Mouse (Mus musculus) leukemia stem cell, adult 10-12 weeks (primary cell): ENCODE data around the gene Faiml. TPM values are rescaled to one million over a fixed set of nuclear protein-coding genes. Genes with fewer than 3 reads are reported as not detected.

Experiments used
- polyA plus RNA-seq: library from polyadenylated mRNA; stranded (reverse); fragments of >175 nt; gene quantifications from 2 replicates; pipeline ENCODE4 v1.2.3, GENCODE M21; 2012; ENCODE audit warnings: low replicate concordance

The Faiml gene
- polyA plus RNA-seq = not detected in 2 replicates

DNA sequence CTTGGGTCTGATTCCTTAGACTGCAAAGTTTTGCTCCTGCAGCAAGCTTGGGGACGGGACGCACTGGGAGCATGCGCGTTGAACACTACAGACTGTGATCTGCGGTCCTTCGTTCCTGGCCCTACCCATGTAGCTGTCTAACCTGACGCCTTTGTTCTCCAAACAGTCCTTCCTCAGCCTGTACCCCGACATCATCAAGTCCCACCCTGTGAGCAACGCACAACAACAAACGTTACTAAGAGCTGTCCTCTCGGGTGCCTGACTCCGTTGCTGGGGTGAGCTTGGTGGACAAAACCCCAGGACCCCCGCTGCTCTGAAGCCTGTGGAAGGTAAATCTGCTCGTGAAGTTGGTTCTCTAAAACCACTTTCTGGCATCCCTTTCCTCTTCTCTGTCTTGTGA, at the start of gene Faiml:
Gene Faiml (minus strand): TSS at position 101 of the 400 bp plus-strand sequence.

DNA sequence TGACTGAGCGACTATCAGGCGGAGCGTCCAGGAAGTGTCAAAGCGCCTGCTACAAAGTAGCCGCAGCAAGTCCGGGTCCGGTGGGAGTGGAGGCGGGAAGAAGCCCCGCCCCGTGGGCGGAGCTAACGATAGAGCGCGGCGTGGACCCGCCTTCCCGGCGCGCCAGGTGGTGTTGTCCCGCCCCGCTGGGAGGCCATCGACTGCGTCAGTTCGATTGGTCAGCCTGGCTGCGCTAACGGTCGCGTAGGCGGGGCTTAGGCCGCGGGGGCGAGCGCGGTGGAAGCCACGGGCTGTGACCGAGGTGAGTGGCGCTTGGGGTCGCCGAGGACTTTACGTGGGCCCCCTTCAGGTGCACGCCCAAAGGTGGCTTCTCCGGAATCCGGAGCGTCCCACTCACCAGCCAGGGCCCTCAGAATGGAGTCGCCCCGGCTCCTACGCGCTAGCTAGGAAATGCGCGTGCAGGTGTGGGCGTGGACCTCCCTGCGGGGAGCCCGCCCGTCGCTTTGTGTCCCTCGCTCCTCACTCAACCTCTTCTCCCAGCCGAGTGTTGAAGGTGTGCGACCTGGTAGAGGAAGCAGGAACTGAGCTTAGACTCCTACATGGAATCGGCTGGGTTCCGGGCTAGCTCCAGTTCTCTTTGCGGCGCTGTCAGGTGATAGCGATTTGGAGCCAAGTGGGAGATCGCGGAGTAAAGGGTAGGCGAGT, 6.3 kb upstream of the Faiml start, which contains the start of gene Cep70:
Gene Cep70 (plus strand): TSS at position 178 of the 705 bp plus-strand sequence.

Other genes with a start within 250 kb of the Faiml start
- not detected in 2 replicates for gene Gm1123, start 201.5 kb downstream of the Faiml start, polyA plus RNA-seq
- 0.52 and 1.3 TPM in 2 replicates for gene Pik3cb, start 96.6 kb downstream of the Faiml start, polyA plus RNA-seq
- gene Cep70, start 6.1 kb upstream of the Faiml start, polyA plus RNA-seq = 0.47 and 1.7 TPM in 2 replicates
- not detected in 2 replicates for gene Esyt3, start 121.3 kb upstream of the Faiml start, polyA plus RNA-seq
- 0.67 and 0.83 TPM in 2 replicates for gene Mras, start 200.1 kb upstream of the Faiml start, polyA plus RNA-seq
- gene Nme9, start 214.2 kb upstream of the Faiml start, polyA plus RNA-seq = not detected in 2 replicates